Mouse (Mus musculus): ENCODE measurements around the gene Foxn1. TPM values are rescaled to one million over a fixed set of nuclear protein-coding genes. Genes with fewer than 3 reads are reported as not detected.

Gene Foxn1
- polyA plus RNA-seq, 3 experiments from 2014 or later: not detected

GRCm38 (mm10) chr11:78355471-78356238 lies 30.7 kb downstream of the Foxn1 start:
- ATAC-seq: no peak

- no peak for ATAC-seq
These were observed 31.5 kb downstream of the Foxn1 start for GRCm38 (mm10) chr11:78354905-78355304.

- ATAC-seq: no peak
These were observed 33.3 kb downstream of the Foxn1 start for GRCm38 (mm10) chr11:78353081-78353480.

- ATAC-seq: no peak
These were observed 36.7 kb downstream of the Foxn1 start for GRCm38 (mm10) chr11:78349441-78350358.

- ATAC-seq: no peak
These were observed 37.9 kb downstream of the Foxn1 start for GRCm38 (mm10) chr11:78348474-78348873.

GRCm38 (mm10) chr11:78347908-78348307 lies 38.5 kb downstream of the Foxn1 start:
- ATAC-seq: no peak

- no peak for ATAC-seq
These were observed 39.1 kb downstream of the Foxn1 start for GRCm38 (mm10) chr11:78347070-78347754.

- ATAC-seq: no peak
These were observed 39.9 kb downstream of the Foxn1 start for GRCm38 (mm10) chr11:78346326-78347069.

GRCm38 (mm10) chr11:78345801-78346200 lies 40.6 kb downstream of the Foxn1 start:
- peak; percentile 83 for ATAC-seq

- ATAC-seq: no peak
These were observed 41.3 kb downstream of the Foxn1 start for GRCm38 (mm10) chr11:78344890-78345715.

GRCm38 (mm10) chr11:78344328-78344889 lies 41.9 kb downstream of the Foxn1 start:
- ATAC-seq: no peak

- peak; percentile 51 for ATAC-seq
These were observed 42.7 kb downstream of the Foxn1 start, which contains the start of gene Unc119 for GRCm38 (mm10) chr11:78343381-78344327. Unc119 (plus strand) TSS chr11:78343482.

- no peak for ATAC-seq
These were observed 44.7 kb downstream of the Foxn1 start for GRCm38 (mm10) chr11:78341702-78342101.

- ATAC-seq: no peak
These were observed 49.3 kb downstream of the Foxn1 start for GRCm38 (mm10) chr11:78337040-78337439.

GRCm38 (mm10) chr11:78333992-78334391 lies 52.4 kb downstream of the Foxn1 start:
- no peak for ATAC-seq

GRCm38 (mm10) chr11:78332676-78333075 lies 53.7 kb downstream of the Foxn1 start:
- ATAC-seq: no peak

- ATAC-seq: peak; percentile 46
These were observed 57.8 kb downstream of the Foxn1 start for GRCm38 (mm10) chr11:78328512-78329056.

- ATAC-seq: peak; percentile 98
These were observed 58.5 kb downstream of the Foxn1 start, which contains the start of gene Pigs for GRCm38 (mm10) chr11:78327634-78328511. Pigs (plus strand) TSS chr11:78328415.
